Mouse (Mus musculus): ENCODE measurements at regions not wholly inside any gene's neighbourhood (a gene's known extent, or its start where the extent isn't known, plus 50 kb on each side); places are given as distances from the start of the nearest gene placed in this dataset.

DNA sequence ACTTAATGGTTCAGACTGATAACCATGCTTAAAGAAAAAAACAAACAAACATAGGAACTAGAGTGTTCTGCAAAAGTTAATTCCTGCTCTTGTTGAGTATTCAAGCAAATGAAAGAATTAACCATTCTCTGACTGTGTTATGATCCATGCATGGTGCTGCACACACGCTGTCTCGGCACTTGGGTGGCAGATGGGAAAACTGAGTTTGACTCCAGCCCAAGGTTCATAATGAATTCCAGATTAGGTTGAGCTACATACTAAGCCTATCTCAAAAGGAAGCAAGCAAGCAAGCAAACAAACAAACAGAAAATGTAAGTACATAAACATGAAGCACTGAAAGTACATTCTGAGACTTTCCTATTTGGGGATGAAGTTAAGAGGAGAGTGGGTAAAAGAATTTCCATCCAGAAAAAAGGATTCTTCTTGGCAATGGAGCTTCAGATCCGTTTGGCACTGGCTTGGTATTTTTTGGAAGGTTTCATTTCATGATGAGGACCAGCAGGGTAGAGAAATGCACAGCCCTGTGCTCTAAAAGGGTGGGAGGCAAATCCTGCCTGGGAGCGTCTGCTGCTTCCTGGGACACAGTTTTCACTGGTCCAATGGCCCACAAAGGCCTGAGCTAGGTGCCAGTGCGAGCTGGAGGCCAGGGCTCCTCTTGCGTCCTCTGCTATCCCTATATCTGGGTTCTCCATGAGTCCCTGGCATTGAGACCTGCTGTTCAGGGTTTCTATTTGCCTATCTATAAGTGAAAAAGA lies 183.3 kb upstream of the 4930412O13Rik start:
- H3K4me1 ChIP-seq (replicated peaks; ENCODE audit: control insufficient read depth, insufficient read depth, low read length), result peaks cover 10% of the 10 kb centered on the region
- H3K36me3 ChIP-seq (ENCODE audit: control insufficient read depth, insufficient read depth, low read length), result no peaks in the 10 kb centered on the region
- H3K27me3 ChIP-seq (ENCODE audit: control insufficient read depth, insufficient read depth, low read length), result no peaks in the 10 kb centered on the region
- no peak for TF ChIP-seq POLR2A (IDR thresholded peaks at IDR 0.05; ENCODE audit: control insufficient read depth, extremely low read depth, insufficient read depth, low read length, poor library complexity)
- no peak for DNase-seq
- no peak overlapping the region for H3K27ac ChIP-seq (ENCODE audit: control insufficient read depth, insufficient read depth, low read length)
- H3K4me3 ChIP-seq (ENCODE audit: control insufficient read depth, insufficient read depth, low read length), result no peak overlapping the region
- whole genome bisulfite sequencing, result 94% methylated on average over 6 of the region's 6 CpGs

- TF ChIP-seq POLR2A (IDR thresholded peaks at IDR 0.05; ENCODE audit: control insufficient read depth, extremely low read depth, insufficient read depth, low read length, poor library complexity) (no peak), CTCF (IDR thresholded peaks at IDR 0.05; ENCODE audit: borderline replicate concordance, control insufficient read depth, extremely low read depth, insufficient read depth, low read length, poor library complexity) (no peak)
- Histone ChIP-seq H3K4me1 (replicated peaks; ENCODE audit: control insufficient read depth, insufficient read depth, low read length) (no peaks in the 10 kb centered on the region), H3K36me3 (ENCODE audit: control insufficient read depth, insufficient read depth, low read length) (no peaks in the 10 kb centered on the region), H3K4me3 (ENCODE audit: control insufficient read depth, insufficient read depth, low read length) (no peak overlapping the region), H3K27me3 (ENCODE audit: control insufficient read depth, insufficient read depth, low read length) (no peaks in the 10 kb centered on the region), H3K27ac (ENCODE audit: control insufficient read depth, insufficient read depth, low read length) (no peak overlapping the region)
- 97% methylated on average over 3 of the region's 3 CpGs for WGBS
- DNase-seq, result no peak
These were observed 176.8 kb upstream of the 4930412O13Rik start for GRCm38 (mm10) chr2:9704266-9704665.

GRCm38 (mm10) chr2:9709466-9709865 lies 171.6 kb upstream of the 4930412O13Rik start:
- no peak for DNase-seq
- WGBS, result 98% methylated on average over 7 of the region's 7 CpGs
- TF ChIP-seq POLR2A (IDR thresholded peaks at IDR 0.05; ENCODE audit: control insufficient read depth, extremely low read depth, insufficient read depth, low read length, poor library complexity), result no peak
- no peak for TF ChIP-seq CTCF (IDR thresholded peaks at IDR 0.05; ENCODE audit: borderline replicate concordance, control insufficient read depth, extremely low read depth, insufficient read depth, low read length, poor library complexity)

GRCm38 (mm10) chr2:9717904-9718303 lies 163.1 kb upstream of the 4930412O13Rik start:
- Histone ChIP-seq H3K27me3 (ENCODE audit: control insufficient read depth, insufficient read depth, low read length) (no peaks in the 10 kb centered on the region), H3K36me3 (ENCODE audit: control insufficient read depth, insufficient read depth, low read length) (no peaks in the 10 kb centered on the region), H3K27ac (ENCODE audit: control insufficient read depth, insufficient read depth, low read length) (no peak overlapping the region), H3K4me3 (ENCODE audit: control insufficient read depth, insufficient read depth, low read length) (no peak overlapping the region), H3K4me1 (replicated peaks; ENCODE audit: control insufficient read depth, insufficient read depth, low read length) (no peaks in the 10 kb centered on the region)
- WGBS, result 63% methylated on average over 1 of the region's 1 CpGs
- DNase-seq, result no peak
- TF ChIP-seq POLR2A (IDR thresholded peaks at IDR 0.05; ENCODE audit: control insufficient read depth, extremely low read depth, insufficient read depth, low read length, poor library complexity) (no peak), CTCF (IDR thresholded peaks at IDR 0.05; ENCODE audit: borderline replicate concordance, control insufficient read depth, extremely low read depth, insufficient read depth, low read length, poor library complexity) (no peak)

More at GRCm38 (mm10) chr2:9709466-9709865, 171.6 kb upstream of the 4930412O13Rik start:
- H3K27me3 ChIP-seq (ENCODE audit: control insufficient read depth, insufficient read depth, low read length), result no peaks in the 10 kb centered on the region
- H3K36me3 ChIP-seq (ENCODE audit: control insufficient read depth, insufficient read depth, low read length), result no peaks in the 10 kb centered on the region
- H3K4me3 ChIP-seq (ENCODE audit: control insufficient read depth, insufficient read depth, low read length), result no peak overlapping the region
- H3K4me1 ChIP-seq (replicated peaks; ENCODE audit: control insufficient read depth, insufficient read depth, low read length), result no peaks in the 10 kb centered on the region
- H3K27ac ChIP-seq (ENCODE audit: control insufficient read depth, insufficient read depth, low read length), result no peak overlapping the region

DNA sequence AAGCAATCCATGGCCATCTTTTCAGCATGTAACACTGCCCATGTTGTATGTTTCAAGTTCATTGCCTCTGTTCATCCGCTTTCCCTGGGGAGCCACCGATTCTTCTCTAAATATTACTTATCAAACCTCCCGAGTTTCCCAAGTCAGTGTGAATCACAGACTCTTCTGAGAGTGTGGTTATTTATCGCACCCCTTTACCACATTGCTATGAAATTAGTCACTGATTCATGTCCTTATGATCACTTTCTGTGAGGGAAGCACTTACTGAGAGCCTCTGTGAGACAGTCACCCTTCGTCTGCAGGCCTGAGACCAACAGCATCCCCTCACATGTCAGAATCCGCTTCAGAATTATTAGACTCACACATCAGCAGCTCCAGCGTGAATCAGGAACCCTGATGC lies 147.8 kb upstream of the 4930412O13Rik start:
- Histone ChIP-seq H3K27ac (ENCODE audit: control insufficient read depth, insufficient read depth, low read length) (no peak overlapping the region), H3K4me3 (ENCODE audit: control insufficient read depth, insufficient read depth, low read length) (no peak overlapping the region), H3K4me1 (replicated peaks; ENCODE audit: control insufficient read depth, insufficient read depth, low read length) (no peaks in the 10 kb centered on the region), H3K27me3 (ENCODE audit: control insufficient read depth, insufficient read depth, low read length) (no peaks in the 10 kb centered on the region), H3K36me3 (ENCODE audit: control insufficient read depth, insufficient read depth, low read length) (no peaks in the 10 kb centered on the region)
- WGBS, result 96% methylated on average over 7 of the region's 7 CpGs
- TF ChIP-seq POLR2A (IDR thresholded peaks at IDR 0.05; ENCODE audit: control insufficient read depth, extremely low read depth, insufficient read depth, low read length, poor library complexity), result no peak
- no peak for TF ChIP-seq CTCF (IDR thresholded peaks at IDR 0.05; ENCODE audit: borderline replicate concordance, control insufficient read depth, extremely low read depth, insufficient read depth, low read length, poor library complexity)
- no peak for DNase-seq

- H3K4me1 ChIP-seq (replicated peaks; ENCODE audit: control insufficient read depth, insufficient read depth, low read length), result no peaks in the 10 kb centered on the region
- H3K36me3 ChIP-seq (ENCODE audit: control insufficient read depth, insufficient read depth, low read length), result no peaks in the 10 kb centered on the region
- no peak overlapping the region for H3K4me3 ChIP-seq (ENCODE audit: control insufficient read depth, insufficient read depth, low read length)
- H3K27me3 ChIP-seq (ENCODE audit: control insufficient read depth, insufficient read depth, low read length), result no peaks in the 10 kb centered on the region
- WGBS, result 97% methylated on average over 3 of the region's 3 CpGs
- DNase-seq, result no peak
- TF ChIP-seq POLR2A (IDR thresholded peaks at IDR 0.05; ENCODE audit: control insufficient read depth, extremely low read depth, insufficient read depth, low read length, poor library complexity) (no peak), CTCF (IDR thresholded peaks at IDR 0.05; ENCODE audit: borderline replicate concordance, control insufficient read depth, extremely low read depth, insufficient read depth, low read length, poor library complexity) (no peak)
- H3K27ac ChIP-seq (ENCODE audit: control insufficient read depth, insufficient read depth, low read length), result no peak overlapping the region
These were observed 136.9 kb upstream of the 4930412O13Rik start for GRCm38 (mm10) chr2:9744181-9744580.
